Mouse (Mus musculus) liver, adult 2 months (tissue): Measurements from ENCODE around the gene Dgkq.

Experiments
- CTCF ChIP-seq: fragments of 200-500 bp; IDR thresholded peaks from 2 replicates; pipeline ENCODE4 v1.5.1; 2011; ENCODE audit warnings: low read depth, low read length, control low read depth
- POLR2A ChIP-seq: fragments of 200-500 bp; IDR thresholded peaks from 2 replicates; pipeline ENCODE4 v1.6.1; 2011; ENCODE audit warnings: low read length, control low read depth; ENCODE audit not compliant: insufficient read depth; ENCODE audit errors: extremely low read depth

DNA sequence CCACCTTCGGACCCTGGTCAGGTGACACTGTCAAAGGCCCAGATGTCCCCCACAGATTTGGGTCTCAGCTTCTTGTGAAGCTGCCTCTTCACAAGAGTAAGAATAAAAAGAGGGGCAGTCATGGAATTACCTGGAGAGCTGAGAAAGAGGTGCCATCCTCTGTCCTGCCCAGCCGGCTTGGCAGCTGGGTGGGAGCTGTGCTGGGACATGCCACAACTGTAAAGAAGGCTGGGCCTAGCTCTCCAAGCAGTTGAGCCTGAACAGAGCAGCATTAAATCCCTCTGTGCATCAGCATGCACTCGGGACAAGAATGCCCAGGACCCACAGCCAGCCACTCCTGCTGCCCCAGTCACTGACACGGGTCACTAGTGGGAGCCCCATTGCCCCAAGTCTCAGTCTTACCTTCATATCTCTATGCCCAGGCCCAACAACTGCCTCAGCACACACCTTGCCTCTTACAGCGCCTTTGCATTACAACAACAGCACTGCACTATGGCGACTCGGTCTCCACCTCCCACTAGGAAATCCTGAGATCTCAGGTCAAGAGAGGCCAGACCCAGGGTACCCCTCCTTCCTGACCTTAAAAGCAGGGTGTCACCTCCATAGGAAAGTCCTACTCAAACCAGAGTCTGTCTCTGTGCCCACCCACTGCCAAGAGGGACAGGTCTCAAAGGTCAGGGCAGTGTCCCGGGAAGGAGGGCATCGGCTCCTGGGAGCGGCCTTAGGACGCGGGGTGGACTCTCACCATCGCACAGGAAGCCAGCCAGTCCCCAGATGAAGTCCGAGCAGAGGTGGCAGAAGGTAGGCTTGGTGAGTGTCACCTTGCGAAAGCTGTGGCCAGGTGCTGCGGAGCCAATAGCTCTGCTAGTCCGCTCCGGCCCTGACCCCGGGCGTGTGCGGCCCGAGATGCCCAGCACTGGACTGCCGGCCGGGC lies 9.5 kb downstream of the Dgkq start, which contains the start of gene Idua:
- no peak for TF ChIP-seq CTCF
- no peak for TF ChIP-seq POLR2A
